Mouse (Mus musculus): ENCODE measurements around the gene Retreg3. TPM values are rescaled to one million over a fixed set of nuclear protein-coding genes. Genes with fewer than 3 reads are reported as not detected.
"Not testable (repeated sequence)": the region's sequence is repeated elsewhere in the genome, so short reads cannot be mapped to it uniquely, and the experiment has no call there.

The Retreg3 gene
- polyA plus RNA-seq, 1 experiment = 130 TPM

DNA sequence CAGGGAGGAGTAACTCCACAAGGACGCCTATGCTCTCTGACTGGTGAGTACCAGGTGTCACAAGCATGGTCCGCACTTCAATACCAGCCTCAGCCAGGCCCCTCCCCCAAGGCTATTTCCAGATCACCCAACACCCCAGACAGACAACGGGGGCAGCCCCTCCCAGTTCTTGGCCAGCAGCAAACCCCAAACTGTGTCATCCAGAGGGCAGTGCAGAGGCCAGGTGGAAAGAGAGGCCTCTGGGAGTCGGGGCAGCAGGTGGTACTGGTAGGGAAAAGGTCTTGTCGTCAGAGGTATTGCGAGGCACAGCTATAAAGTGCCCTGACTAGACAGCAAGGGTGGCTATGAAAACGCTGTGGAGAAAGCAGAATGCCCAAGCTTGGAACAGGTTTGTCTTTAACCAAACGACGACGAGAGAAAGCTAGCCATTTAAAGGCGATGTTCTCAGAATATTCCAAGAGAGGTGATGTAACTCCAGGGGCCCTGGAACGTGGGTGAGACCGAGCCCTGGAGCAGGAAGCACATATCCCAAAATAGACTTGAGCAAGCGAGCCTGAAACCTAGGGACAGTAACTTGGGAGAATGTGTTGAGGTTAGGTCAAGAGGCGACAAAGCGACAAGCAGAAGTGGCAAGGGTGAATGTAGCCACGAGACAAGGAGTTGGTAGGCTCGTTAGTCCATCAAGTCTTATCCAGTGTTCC is 10.5 kb upstream of the Retreg3 start:
- Histone ChIP-seq H3K4me1 (replicated peaks; ENCODE audit: control insufficient read depth, insufficient read depth, low read length) (0 out of 2 replicates have a peak, but pooled peaks cover 2% of the 10 kb centered on the region), H3K27ac (ENCODE audit: control insufficient read depth, insufficient read depth, low read length) (no peak overlapping the region), H3K27me3 (ENCODE audit: control insufficient read depth, insufficient read depth, low read length) (no peaks in the 10 kb centered on the region), H3K36me3 (ENCODE audit: control insufficient read depth, insufficient read depth, low read length) (peaks cover 12% of the 10 kb centered on the region), H3K4me3 (ENCODE audit: control insufficient read depth, insufficient read depth, low read length) (no peak overlapping the region)
- DNase-seq = no peak
- WGBS = 65% methylated on average over 18 of the region's 18 CpGs
- TF ChIP-seq POLR2A (IDR thresholded peaks at IDR 0.05; ENCODE audit: control insufficient read depth, extremely low read depth, insufficient read depth, low read length, poor library complexity) (no peak), CTCF (IDR thresholded peaks at IDR 0.05; ENCODE audit: borderline replicate concordance, control insufficient read depth, extremely low read depth, insufficient read depth, low read length, poor library complexity) (no peak)

DNA sequence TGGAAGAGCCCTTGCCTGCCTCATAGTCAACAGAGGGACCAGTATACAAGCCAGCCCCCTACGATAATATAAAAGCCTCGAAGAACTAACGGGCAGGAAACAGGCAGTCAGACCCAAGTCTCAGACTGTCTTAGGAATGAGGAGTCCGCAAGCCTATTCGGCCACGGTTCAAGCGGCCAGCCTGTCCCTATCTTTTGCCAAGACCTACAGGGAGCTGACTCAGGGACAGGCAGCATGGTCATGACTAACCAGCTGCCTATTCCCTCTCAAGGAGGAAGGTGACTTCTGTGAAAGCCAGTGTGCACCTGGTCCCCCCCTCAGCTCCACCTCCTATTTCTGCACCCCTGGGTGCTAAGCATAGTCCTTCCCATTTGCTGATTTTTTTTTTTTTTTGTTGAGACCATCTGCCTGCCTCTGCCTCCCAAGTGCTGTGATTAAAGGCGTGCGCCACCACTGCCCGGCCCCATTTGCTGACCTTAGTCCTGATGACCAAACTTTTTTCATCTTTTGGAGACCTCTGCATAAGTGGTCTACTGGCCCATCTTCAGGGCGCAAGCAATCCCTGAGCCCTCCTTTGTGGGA is 9.4 kb upstream of the Retreg3 start:
- DNase-seq = no peak
- Histone ChIP-seq H3K27ac (ENCODE audit: control insufficient read depth, insufficient read depth, low read length) (no peak overlapping the region), H3K4me1 (replicated peaks; ENCODE audit: control insufficient read depth, insufficient read depth, low read length) (0 out of 2 replicates have a peak, but pooled peaks cover 2% of the 10 kb centered on the region), H3K36me3 (ENCODE audit: control insufficient read depth, insufficient read depth, low read length) (peaks cover 12% of the 10 kb centered on the region), H3K4me3 (ENCODE audit: control insufficient read depth, insufficient read depth, low read length) (no peak overlapping the region), H3K27me3 (ENCODE audit: control insufficient read depth, insufficient read depth, low read length) (no peaks in the 10 kb centered on the region)
- 87% methylated on average over 11 of the region's 11 CpGs for WGBS
- TF ChIP-seq POLR2A (IDR thresholded peaks at IDR 0.05; ENCODE audit: control insufficient read depth, extremely low read depth, insufficient read depth, low read length, poor library complexity) (no peak), CTCF (IDR thresholded peaks at IDR 0.05; ENCODE audit: borderline replicate concordance, control insufficient read depth, extremely low read depth, insufficient read depth, low read length, poor library complexity) (no peak)

DNA sequence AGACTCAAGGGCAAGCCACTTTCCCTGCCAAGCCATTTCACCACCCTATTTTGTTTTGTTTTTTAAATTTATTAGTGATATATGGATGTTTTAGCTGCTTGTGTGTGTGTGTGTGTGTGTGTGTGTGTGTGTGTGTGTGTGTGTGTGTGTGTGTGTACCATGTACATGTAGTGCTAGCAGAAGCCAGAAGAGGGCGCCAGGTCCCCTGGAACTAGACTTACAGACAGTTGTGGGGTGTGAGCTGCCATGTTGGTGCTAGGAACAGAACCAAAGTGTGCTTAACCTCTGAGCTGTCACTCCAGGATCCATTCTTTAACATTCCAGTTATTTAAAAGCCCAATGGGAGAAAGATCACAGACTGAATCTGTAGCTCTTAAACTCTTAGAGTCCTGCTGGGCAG is 7.4 kb upstream of the Retreg3 start:
- WGBS = 100% methylated on average over 1 of the region's 1 CpGs
- DNase-seq = no peak

DNA sequence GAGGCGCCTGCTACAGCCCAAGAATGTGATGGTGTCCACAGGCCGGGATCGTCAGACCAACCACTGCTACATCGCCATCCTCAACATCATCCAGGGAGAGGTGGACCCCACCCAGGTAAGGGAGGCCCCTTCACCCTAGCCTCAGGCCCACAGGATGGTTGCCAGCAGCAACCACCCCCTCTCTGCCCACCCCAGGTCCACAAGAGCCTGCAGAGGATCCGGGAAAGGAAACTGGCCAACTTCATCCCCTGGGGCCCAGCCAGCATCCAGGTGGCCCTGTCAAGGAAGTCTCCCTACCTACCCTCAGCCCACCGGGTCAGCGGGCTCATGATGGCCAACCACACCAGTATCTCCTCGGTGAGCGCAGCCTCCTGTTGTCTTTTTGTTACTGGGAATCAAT is 5.3 kb upstream of the Retreg3 start:
- not testable (repeated sequence) for H3K27ac ChIP-seq (ENCODE audit: control insufficient read depth, insufficient read depth, low read length); H3K27me3 ChIP-seq (ENCODE audit: control insufficient read depth, insufficient read depth, low read length); H3K4me3 ChIP-seq (ENCODE audit: control insufficient read depth, insufficient read depth, low read length); H3K4me1 ChIP-seq (replicated peaks; ENCODE audit: control insufficient read depth, insufficient read depth, low read length); DNase-seq
- WGBS = 98% methylated on average over 9 of the region's 9 CpGs
- H3K36me3 ChIP-seq (ENCODE audit: control insufficient read depth, insufficient read depth, low read length) = peaks cover 12% of the 10 kb centered on the region

More for the DNA sequence above, 7.4 kb upstream of the Retreg3 start:
- Histone ChIP-seq H3K4me3 (ENCODE audit: control insufficient read depth, insufficient read depth, low read length) (no peak overlapping the region), H3K4me1 (replicated peaks; ENCODE audit: control insufficient read depth, insufficient read depth, low read length) (0 out of 2 replicates have a peak, but pooled peaks cover 2% of the 10 kb centered on the region), H3K36me3 (ENCODE audit: control insufficient read depth, insufficient read depth, low read length) (peaks cover 12% of the 10 kb centered on the region), H3K27ac (ENCODE audit: control insufficient read depth, insufficient read depth, low read length) (no peak overlapping the region), H3K27me3 (ENCODE audit: control insufficient read depth, insufficient read depth, low read length) (no peaks in the 10 kb centered on the region)
- TF ChIP-seq CTCF (IDR thresholded peaks at IDR 0.05; ENCODE audit: borderline replicate concordance, control insufficient read depth, extremely low read depth, insufficient read depth, low read length, poor library complexity) = no peak
- no peak for TF ChIP-seq POLR2A (IDR thresholded peaks at IDR 0.05; ENCODE audit: control insufficient read depth, extremely low read depth, insufficient read depth, low read length, poor library complexity)

GRCm38 (mm10) chr11:101124494-101124893 is 4.8 kb upstream of the Retreg3 start:
- not testable (repeated sequence) for DNase-seq; H3K4me1 ChIP-seq (replicated peaks; ENCODE audit: control insufficient read depth, insufficient read depth, low read length); H3K4me3 ChIP-seq (ENCODE audit: control insufficient read depth, insufficient read depth, low read length); H3K27ac ChIP-seq (ENCODE audit: control insufficient read depth, insufficient read depth, low read length); H3K27me3 ChIP-seq (ENCODE audit: control insufficient read depth, insufficient read depth, low read length)
- WGBS = 98% methylated on average over 8 of the region's 8 CpGs
- H3K36me3 ChIP-seq (ENCODE audit: control insufficient read depth, insufficient read depth, low read length) = peaks cover 12% of the 10 kb centered on the region

GRCm38 (mm10) chr11:101120545-101121188 is 974 bp upstream of the Retreg3 start:
- Histone ChIP-seq H3K27ac (ENCODE audit: control insufficient read depth, insufficient read depth, low read length) (no peak overlapping the region), H3K27me3 (ENCODE audit: control insufficient read depth, insufficient read depth, low read length) (no peaks in the 10 kb centered on the region), H3K4me3 (ENCODE audit: control insufficient read depth, insufficient read depth, low read length) (peak overlapping the region; percentile 63), H3K36me3 (ENCODE audit: control insufficient read depth, insufficient read depth, low read length) (peaks cover 5% of the 10 kb centered on the region), H3K4me1 (replicated peaks; ENCODE audit: control insufficient read depth, insufficient read depth, low read length) (peaks cover 12% of the 10 kb centered on the region)
- DNase-seq = no peak
- WGBS = 27% methylated on average over 19 of the region's 19 CpGs
- no peak for TF ChIP-seq POLR2A (IDR thresholded peaks at IDR 0.05; ENCODE audit: control insufficient read depth, extremely low read depth, insufficient read depth, low read length, poor library complexity)
